Mouse (Mus musculus) erythroblast, embryonic 14.5 days (primary cell): ENCODE data around the gene Gimd1. TPM values are rescaled to one million over a fixed set of nuclear protein-coding genes. Genes with fewer than 3 reads are reported as not detected.

Experiments
- H3K27me3 ChIP-seq: 2 replicates; pipeline ENCODE4 v1.6.1; 2012; ENCODE audit warnings: inconsistent platforms; ENCODE audit not compliant: control insufficient read depth
- H3K36me3 ChIP-seq: 2 replicates; pipeline ENCODE4 v1.6.1; 2012; ENCODE audit warnings: mild to moderate bottlenecking, inconsistent platforms; ENCODE audit not compliant: control insufficient read depth
- H3K4me1 ChIP-seq: 2 replicates; pipeline ENCODE4 v1.6.1; 2012; ENCODE audit warnings: inconsistent platforms; ENCODE audit not compliant: control insufficient read depth
- H3K4me3 ChIP-seq: replicated peaks from 2 replicates; pipeline ENCODE3; 2012; ENCODE audit warnings: moderate library complexity, mild to moderate bottlenecking, inconsistent platforms
- H3K9me3 ChIP-seq: 2 replicates; pipeline ENCODE4 v1.6.1; 2012; ENCODE audit warnings: low read length, inconsistent platforms, mixed read lengths; ENCODE audit not compliant: control insufficient read depth
- GATA1 ChIP-seq: IDR thresholded peaks from 2 replicates; pipeline ENCODE4 v1.6.1; 2012; ENCODE audit warnings: low read length, inconsistent platforms, mixed read lengths
- TAL1 ChIP-seq: IDR thresholded peaks from 3 replicates; pipeline ENCODE4 v1.6.1; 2012; ENCODE audit warnings: low read length, inconsistent platforms, mixed read lengths
- polyA plus RNA-seq: library from polyadenylated mRNA; stranded (reverse); fragments of >175 nt; gene quantifications from 2 replicates; pipeline ENCODE4 v1.2.3, GENCODE M21; 2012

Gimd1 gene
- not detected in 2 replicates for polyA plus RNA-seq

- Histone ChIP-seq H3K9me3 (no peaks in the 10 kb centered on the region), H3K4me3 (peak within 1 kb of the TSS; percentile 34), H3K27me3 (no peaks in the 10 kb centered on the region), H3K36me3 (no peaks in the 10 kb centered on the region), H3K4me1 (no peaks in the 10 kb centered on the region)
- no peak for TF ChIP-seq GATA1
- TF ChIP-seq TAL1: no peak
These were observed at the start of gene Gimd1 for GRCm38 (mm10) chr3:132629601-132630239. Gene Gimd1 (plus strand): TSS chr3:132629820.

DNA sequence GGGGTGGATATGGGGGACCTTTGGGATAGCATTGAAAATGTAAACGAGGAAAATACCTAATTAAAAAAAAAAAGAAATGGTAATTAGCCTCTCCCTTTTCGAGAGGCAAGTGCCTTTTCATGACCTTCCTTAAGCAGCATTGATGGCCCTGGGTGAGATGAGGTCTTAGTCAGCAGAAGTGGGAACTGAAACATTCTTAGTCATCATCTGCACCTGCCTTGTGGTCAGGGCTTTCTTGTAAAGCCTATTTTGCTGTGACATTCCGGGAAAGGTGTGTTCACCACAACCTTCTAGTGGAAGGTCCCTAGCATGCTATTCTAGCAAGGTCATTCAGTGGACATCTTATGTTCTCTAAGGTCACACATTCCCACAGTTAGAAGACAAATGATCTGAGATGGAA, 48.4 kb upstream of the Gimd1 start:
- Histone ChIP-seq H3K27me3 (no peaks in the 10 kb centered on the region), H3K9me3 (peaks cover 20% of the 10 kb centered on the region), H3K4me1 (no peaks in the 10 kb centered on the region), H3K4me3 (no peak overlapping the region), H3K36me3 (no peaks in the 10 kb centered on the region)
- TF ChIP-seq GATA1 (no peak), TAL1 (no peak)

DNA sequence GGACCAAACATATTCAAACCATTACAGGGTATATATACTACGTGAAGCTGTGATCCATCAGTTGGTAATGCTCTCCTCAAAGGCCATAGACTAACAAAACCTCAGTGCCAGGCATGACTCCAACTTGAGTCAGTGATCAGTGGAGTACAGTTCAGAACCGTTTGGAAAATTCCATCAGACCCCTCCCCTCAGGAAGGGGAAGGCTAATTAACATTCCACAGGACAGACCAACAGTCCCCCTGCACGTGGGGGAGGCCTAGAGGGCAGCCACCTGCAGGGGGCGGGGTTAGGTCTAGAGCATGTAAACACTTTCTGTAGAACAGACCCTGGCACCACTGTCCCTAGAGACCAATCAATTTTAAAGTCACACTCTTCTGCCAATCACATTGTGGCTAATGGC, 47.3 kb upstream of the Gimd1 start:
- no peaks in the 10 kb centered on the region for H3K4me1 ChIP-seq
- TF ChIP-seq TAL1 (no peak), GATA1 (no peak)
- H3K4me3 ChIP-seq: no peak overlapping the region
- no peaks in the 10 kb centered on the region for H3K36me3 ChIP-seq
- H3K9me3 ChIP-seq: peaks cover 17% of the 10 kb centered on the region
- no peaks in the 10 kb centered on the region for H3K27me3 ChIP-seq

GRCm38 (mm10) chr3:132585122-132585972, 44.3 kb upstream of the Gimd1 start:
- Histone ChIP-seq H3K4me3 (no peak overlapping the region), H3K36me3 (no peaks in the 10 kb centered on the region), H3K9me3 (peaks cover 15% of the 10 kb centered on the region), H3K27me3 (no peaks in the 10 kb centered on the region), H3K4me1 (no peaks in the 10 kb centered on the region)
- no peak for TF ChIP-seq TAL1
- no peak for TF ChIP-seq GATA1

GRCm38 (mm10) chr3:132588146-132588545, 41.5 kb upstream of the Gimd1 start:
- no peaks in the 10 kb centered on the region for H3K27me3 ChIP-seq
- no peaks in the 10 kb centered on the region for H3K4me1 ChIP-seq

DNA sequence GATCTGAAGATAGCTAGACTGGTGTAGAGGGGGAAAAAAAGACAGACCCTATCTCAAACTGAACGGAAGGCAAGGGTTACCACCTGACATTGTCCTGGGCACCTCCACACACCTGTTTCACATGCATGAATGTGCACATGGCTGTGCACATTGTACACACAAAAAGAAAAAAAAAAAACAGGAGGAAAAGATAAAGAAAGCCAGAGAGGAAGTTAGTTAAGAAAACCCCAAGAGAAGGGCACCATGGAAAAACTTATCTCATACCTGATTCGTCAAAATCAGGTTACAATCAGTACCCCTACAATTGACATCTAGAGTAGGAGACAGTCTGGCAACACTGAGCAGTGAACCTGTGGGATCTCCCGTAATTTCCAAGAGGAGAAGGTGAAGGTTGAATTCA, 39.6 kb upstream of the Gimd1 start:
- Histone ChIP-seq H3K4me3 (no peak overlapping the region), H3K4me1 (no peaks in the 10 kb centered on the region), H3K27me3 (no peaks in the 10 kb centered on the region), H3K9me3 (no peaks in the 10 kb centered on the region), H3K36me3 (no peaks in the 10 kb centered on the region)
- TF ChIP-seq TAL1 (no peak), GATA1 (no peak)

More at GRCm38 (mm10) chr3:132588146-132588545, 41.5 kb upstream of the Gimd1 start:
- Histone ChIP-seq H3K9me3 (peaks cover 2% of the 10 kb centered on the region; the same call in 1 of the 2 replicates), H3K4me3 (no peak overlapping the region), H3K36me3 (no peaks in the 10 kb centered on the region)
- TF ChIP-seq TAL1: no peak
- no peak for TF ChIP-seq GATA1

GRCm38 (mm10) chr3:132590604-132591003, 39.0 kb upstream of the Gimd1 start:
- no peaks in the 10 kb centered on the region for H3K9me3 ChIP-seq
- TF ChIP-seq TAL1: no peak
- TF ChIP-seq GATA1: no peak
- H3K36me3 ChIP-seq: no peaks in the 10 kb centered on the region
- H3K27me3 ChIP-seq: no peaks in the 10 kb centered on the region
- no peak overlapping the region for H3K4me3 ChIP-seq
- H3K4me1 ChIP-seq: no peaks in the 10 kb centered on the region

DNA sequence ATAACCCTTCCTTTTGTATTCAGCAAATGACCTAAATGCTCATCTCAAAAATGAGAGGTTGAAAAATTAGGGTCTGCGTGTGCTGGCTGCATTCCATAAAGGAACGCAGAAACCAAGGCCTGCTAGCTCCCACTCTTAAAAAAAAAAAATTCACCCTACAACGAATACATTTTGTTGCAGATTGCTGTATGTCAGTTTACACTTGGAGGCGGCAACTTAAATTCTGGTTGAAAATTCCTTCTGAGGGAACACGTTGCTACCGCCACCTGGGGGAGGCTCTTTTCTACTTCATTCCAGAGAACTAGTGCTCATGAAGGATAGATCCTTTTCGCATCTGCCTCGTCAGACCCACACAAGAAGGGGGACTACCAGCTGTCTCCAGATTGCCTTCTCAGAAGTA, 879 bp upstream of the Gimd1 start:
- Histone ChIP-seq H3K4me1 (no peaks in the 10 kb centered on the region), H3K36me3 (no peaks in the 10 kb centered on the region), H3K27me3 (no peaks in the 10 kb centered on the region), H3K4me3 (no peak overlapping the region), H3K9me3 (no peaks in the 10 kb centered on the region)
- no peak for TF ChIP-seq GATA1
- no peak for TF ChIP-seq TAL1

DNA sequence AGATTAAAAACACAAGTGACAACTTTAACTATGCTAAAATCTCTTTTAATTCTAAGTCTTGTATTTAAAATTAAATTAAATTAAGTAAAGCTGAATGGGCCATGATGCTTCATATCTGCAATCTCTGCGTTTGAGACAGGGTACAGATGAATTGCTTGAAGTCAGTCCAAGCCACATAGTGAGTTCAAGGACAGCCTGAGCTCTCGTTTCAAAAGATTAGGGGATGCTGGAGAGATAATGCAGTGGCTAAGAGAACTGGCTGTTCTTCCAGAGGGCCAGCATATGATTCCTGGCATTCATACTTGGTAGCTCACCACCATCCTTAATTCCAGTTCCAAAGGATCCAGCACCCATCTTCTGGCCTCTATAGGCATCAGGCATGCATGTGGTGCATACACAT, 3.6 kb downstream of the Gimd1 start:
- Histone ChIP-seq H3K27me3 (no peaks in the 10 kb centered on the region), H3K4me3 (no peak overlapping the region), H3K36me3 (no peaks in the 10 kb centered on the region), H3K9me3 (no peaks in the 10 kb centered on the region), H3K4me1 (no peaks in the 10 kb centered on the region)
- TF ChIP-seq TAL1 (no peak), GATA1 (no peak)
